Mouse (Mus musculus): ENCODE measurements around the gene Rangap1. TPM values are rescaled to one million over a fixed set of nuclear protein-coding genes. Genes with fewer than 3 reads are reported as not detected.
"Not testable (repeated sequence)": the region's sequence is repeated elsewhere in the genome, so short reads cannot be mapped to it uniquely, and the experiment has no call there.

The Rangap1 gene
- polyA plus RNA-seq, 1 experiment from 2014 or later = 192 TPM

DNA sequence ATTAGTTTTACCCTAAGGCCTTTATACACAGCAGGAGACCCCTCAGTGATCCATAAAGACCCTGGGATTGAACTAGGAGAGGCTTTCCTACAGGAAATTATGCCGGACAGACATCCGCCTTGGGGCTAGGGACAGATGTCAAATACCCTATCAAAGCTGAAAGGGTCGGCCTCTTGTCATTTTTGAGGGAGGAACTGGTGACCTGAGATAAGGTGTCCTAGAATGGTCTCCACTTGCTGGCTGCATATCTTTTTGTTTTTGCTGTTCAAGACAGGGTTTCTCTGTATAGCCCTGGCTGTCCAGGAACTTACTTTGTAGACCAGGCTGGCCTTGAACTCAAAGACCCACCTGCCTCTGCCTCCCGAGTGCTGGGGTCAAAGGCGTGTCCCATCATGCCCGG lies 19.2 kb upstream of the Rangap1 start:
- WGBS = 90% methylated on average over 6 of the region's 6 CpGs
- Histone ChIP-seq H3K36me3 (peaks cover 44% of the 10 kb centered on the region), H3K9me3 (replicated peaks) (0 out of 2 replicates have a peak, but pooled peaks cover 2% of the 10 kb centered on the region), H3K27ac (replicated peaks) (no peak overlapping the region), H3K27me3 (ENCODE audit: low read depth, poor library complexity, severe bottlenecking) (no peaks in the 10 kb centered on the region), H3K4me1 (no peaks in the 10 kb centered on the region), H3K4me3 (no peak overlapping the region)
- DNase-seq (ENCODE audit: low spot score) = no peak

DNA sequence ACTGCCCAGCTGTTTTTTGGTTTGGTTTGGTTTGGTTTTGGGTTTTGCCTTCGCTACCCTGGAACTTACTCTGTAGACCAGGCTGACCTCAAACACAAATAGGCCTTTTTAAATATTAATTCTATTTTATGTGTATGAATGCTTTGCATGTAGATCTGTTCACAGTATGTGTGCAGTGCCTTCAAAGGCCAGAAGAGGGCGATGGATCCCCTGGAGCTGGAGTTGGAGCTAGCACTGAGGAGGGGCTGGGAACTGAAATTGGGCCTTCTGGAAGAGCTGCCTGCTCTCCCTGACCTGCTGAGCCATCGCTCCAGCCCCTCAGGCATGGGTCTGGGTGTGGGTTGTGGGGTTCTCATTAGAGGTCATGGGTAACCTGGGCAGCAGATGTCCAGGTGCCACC lies 16.6 kb upstream of the Rangap1 start:
- Histone ChIP-seq H3K36me3 (peaks cover 24% of the 10 kb centered on the region), H3K9me3 (replicated peaks) (0 out of 2 replicates have a peak, but pooled peaks cover 2% of the 10 kb centered on the region), H3K27ac (replicated peaks) (no peak overlapping the region), H3K4me3 (no peak overlapping the region), H3K27me3 (ENCODE audit: low read depth, poor library complexity, severe bottlenecking) (no peaks in the 10 kb centered on the region), H3K4me1 (no peaks in the 10 kb centered on the region)
- WGBS = 89% methylated on average over 3 of the region's 3 CpGs
- DNase-seq (ENCODE audit: low spot score) = no peak

DNA sequence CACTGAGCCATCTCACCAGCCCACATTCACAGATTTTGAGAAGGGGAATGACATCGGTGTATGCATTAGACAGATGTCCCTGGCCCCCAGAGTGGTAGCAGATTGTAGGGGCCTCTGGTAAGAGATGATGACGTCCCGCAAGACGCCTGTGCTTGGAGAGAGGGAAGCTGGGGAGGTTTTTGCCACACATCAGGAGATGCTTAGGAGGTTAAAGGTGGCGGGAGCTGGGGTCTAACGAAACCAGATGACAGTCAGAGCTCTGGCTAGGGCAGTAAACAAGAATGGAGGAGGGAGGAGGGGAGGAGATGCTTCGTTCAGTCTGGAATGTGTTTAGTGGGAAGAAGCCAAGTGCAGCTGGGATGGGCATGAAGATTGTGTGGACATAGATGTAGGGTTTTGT lies 16.1 kb upstream of the Rangap1 start:
- Histone ChIP-seq H3K27me3 (ENCODE audit: low read depth, poor library complexity, severe bottlenecking) (no peaks in the 10 kb centered on the region), H3K27ac (replicated peaks) (no peak overlapping the region), H3K36me3 (peaks cover 24% of the 10 kb centered on the region), H3K4me3 (no peak overlapping the region), H3K4me1 (no peaks in the 10 kb centered on the region), H3K9me3 (replicated peaks) (0 out of 2 replicates have a peak, but pooled peaks cover 2% of the 10 kb centered on the region)
- no peak for DNase-seq (ENCODE audit: low spot score)
- WGBS = 84% methylated on average over 7 of the region's 7 CpGs

DNA sequence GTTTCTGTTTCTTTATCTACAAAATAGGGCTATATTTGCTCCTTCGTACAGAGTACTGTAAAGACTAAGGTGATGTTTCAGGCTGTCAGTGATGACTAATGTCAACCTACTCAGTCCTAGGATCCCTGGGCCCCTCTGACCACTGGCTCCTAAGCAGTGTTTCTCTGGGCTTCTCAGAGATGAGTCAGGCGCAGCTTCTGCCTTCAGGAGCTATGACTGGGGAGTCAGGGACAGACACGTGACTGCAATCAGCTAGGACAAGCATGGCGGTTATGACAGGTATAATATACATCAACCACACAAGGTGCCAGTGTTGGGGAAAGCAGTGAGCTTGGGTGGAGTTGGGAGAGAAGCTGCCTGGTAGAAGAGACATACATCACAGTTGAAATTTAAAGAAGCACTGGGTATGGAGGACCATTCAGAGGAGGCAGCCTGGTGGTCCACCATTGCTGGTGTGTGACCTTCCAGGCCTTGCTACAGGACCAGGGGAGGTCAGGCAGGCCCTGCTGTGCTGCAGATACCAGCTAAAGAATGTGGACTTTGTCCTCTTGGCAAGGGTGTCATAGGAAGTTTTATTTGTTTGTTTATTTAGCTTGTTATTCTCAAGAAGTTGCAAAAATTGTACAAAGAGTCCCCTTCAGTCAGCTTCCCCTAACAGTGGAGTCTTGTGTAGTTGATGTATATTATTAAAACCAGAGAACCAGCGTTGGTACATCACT lies 15.2 kb upstream of the Rangap1 start:
- H3K27me3 ChIP-seq (ENCODE audit: low read depth, poor library complexity, severe bottlenecking) = no peaks in the 10 kb centered on the region
- H3K9me3 ChIP-seq (replicated peaks) = 0 out of 2 replicates have a peak, but pooled peaks cover 2% of the 10 kb centered on the region
- H3K4me1 ChIP-seq = no peaks in the 10 kb centered on the region
- DNase-seq (ENCODE audit: low spot score) = no peak
- H3K36me3 ChIP-seq = peaks cover 30% of the 10 kb centered on the region
- no peak overlapping the region for H3K27ac ChIP-seq (replicated peaks)
- 93% methylated on average over 5 of the region's 5 CpGs for WGBS
- no peak overlapping the region for H3K4me3 ChIP-seq

DNA sequence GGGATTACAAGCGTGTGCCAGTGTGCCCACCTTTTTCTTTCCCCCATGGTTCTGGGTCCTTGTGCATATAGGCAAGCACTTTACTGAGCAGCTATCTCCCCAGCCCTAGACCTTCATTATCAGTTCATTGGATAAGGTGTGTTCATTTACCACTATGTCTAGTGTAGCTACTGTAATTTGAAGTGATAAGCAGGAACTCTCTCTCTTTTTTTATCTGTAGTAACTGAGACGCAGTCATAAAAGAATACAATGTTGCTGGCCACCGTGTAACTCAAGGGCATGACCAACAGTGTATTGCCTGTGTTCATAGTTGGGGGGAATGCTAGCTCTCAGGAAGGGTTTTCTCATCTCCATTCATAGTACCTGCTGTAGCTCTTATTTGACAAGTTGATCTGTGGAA lies 14.2 kb upstream of the Rangap1 start:
- no peak overlapping the region for H3K27ac ChIP-seq (replicated peaks)
- 0 out of 2 replicates have a peak, but pooled peaks cover 2% of the 10 kb centered on the region for H3K9me3 ChIP-seq (replicated peaks)
- no peaks in the 10 kb centered on the region for H3K4me1 ChIP-seq
- no peak overlapping the region for H3K4me3 ChIP-seq
- 96% methylated on average over 3 of the region's 3 CpGs for WGBS
- peaks cover 40% of the 10 kb centered on the region for H3K36me3 ChIP-seq
- no peaks in the 10 kb centered on the region for H3K27me3 ChIP-seq (ENCODE audit: low read depth, poor library complexity, severe bottlenecking)
- DNase-seq (ENCODE audit: low spot score) = no peak

DNA sequence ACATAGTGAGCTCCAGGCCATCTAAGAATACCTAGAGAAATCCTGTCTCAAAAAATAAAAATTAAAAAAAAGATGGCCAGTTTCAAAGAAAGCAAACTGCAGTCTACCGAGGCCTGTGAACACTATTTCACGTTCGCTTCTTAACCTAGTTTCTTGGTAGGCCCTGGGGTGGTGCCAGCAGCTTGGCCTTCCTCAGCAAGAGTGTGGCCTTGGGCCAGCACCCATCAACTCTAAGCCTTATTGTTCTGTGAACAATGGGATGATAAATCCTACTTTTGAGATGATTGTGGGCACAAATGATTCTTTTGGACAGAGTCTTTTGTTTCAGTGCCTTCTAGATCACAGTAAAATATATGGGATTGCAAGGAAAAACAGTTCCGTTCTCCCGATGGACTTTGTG lies 13.4 kb upstream of the Rangap1 start:
- H3K36me3 ChIP-seq = peaks cover 48% of the 10 kb centered on the region
- no peak overlapping the region for H3K27ac ChIP-seq (replicated peaks)
- H3K27me3 ChIP-seq (ENCODE audit: low read depth, poor library complexity, severe bottlenecking) = no peaks in the 10 kb centered on the region
- no peaks in the 10 kb centered on the region for H3K4me1 ChIP-seq
- no peak for DNase-seq (ENCODE audit: low spot score)
- 0 out of 2 replicates have a peak, but pooled peaks cover 2% of the 10 kb centered on the region for H3K9me3 ChIP-seq (replicated peaks)
- no peak overlapping the region for H3K4me3 ChIP-seq
- WGBS = 96% methylated on average over 5 of the region's 5 CpGs

DNA sequence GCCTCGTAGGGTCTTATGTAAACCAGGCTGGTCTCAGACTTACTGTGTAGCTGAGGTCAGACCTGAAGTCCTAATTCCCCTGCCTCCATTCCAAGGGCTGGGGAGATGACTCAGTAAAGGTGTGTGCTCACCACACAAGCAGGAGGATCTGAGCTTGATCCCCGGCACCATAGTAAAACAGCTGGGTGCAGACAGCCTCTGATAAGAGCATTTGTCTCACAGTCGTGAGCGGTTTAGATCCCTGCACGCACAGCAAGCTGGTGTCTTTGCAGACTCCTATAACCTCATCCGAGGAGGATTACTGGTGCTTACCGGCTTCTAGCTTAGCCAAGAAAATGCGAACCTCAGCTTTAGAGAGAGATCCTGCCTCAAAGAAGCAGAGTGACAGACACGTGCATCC lies 8.3 kb upstream of the Rangap1 start:
- 93% methylated on average over 9 of the region's 9 CpGs for WGBS
- no peaks in the 10 kb centered on the region for H3K9me3 ChIP-seq (replicated peaks)
- peaks cover 45% of the 10 kb centered on the region for H3K36me3 ChIP-seq
- DNase-seq (ENCODE audit: low spot score) = no peak
- no peak overlapping the region for H3K27ac ChIP-seq (replicated peaks)
- H3K4me1 ChIP-seq = peaks cover 14% of the 10 kb centered on the region; the same call in 1 of the 2 replicates
- H3K27me3 ChIP-seq (ENCODE audit: low read depth, poor library complexity, severe bottlenecking) = no peaks in the 10 kb centered on the region
- no peak overlapping the region for H3K4me3 ChIP-seq

DNA sequence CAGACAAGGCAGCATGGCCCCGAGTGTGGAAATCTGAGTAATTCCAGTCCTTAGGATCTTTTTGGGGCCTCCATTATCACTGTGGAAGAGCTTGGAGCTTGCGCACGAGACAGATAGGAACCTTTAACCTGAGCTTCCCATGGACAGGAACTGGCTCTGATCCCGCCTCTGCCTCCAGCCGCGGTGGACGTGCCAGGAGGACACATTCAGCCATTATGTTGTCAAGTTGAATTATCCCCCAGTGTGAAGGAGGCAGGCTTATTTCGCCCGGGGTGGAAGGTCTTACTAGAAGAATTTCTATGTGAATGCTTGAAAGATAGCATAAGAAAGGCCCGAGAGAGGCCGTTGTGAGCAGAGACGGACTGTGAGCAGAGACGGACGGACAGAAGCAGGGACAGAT lies 4.4 kb upstream of the Rangap1 start:
- H3K9me3 ChIP-seq (replicated peaks) = no peaks in the 10 kb centered on the region
- DNase-seq (ENCODE audit: low spot score) = no peak
- 73% methylated on average over 14 of the region's 14 CpGs for WGBS
- H3K36me3 ChIP-seq = peaks cover 35% of the 10 kb centered on the region
- no peaks in the 10 kb centered on the region for H3K27me3 ChIP-seq (ENCODE audit: low read depth, poor library complexity, severe bottlenecking)
- H3K4me3 ChIP-seq = no peak overlapping the region
- no peak overlapping the region for H3K27ac ChIP-seq (replicated peaks)
- H3K4me1 ChIP-seq = peaks cover 25% of the 10 kb centered on the region

DNA sequence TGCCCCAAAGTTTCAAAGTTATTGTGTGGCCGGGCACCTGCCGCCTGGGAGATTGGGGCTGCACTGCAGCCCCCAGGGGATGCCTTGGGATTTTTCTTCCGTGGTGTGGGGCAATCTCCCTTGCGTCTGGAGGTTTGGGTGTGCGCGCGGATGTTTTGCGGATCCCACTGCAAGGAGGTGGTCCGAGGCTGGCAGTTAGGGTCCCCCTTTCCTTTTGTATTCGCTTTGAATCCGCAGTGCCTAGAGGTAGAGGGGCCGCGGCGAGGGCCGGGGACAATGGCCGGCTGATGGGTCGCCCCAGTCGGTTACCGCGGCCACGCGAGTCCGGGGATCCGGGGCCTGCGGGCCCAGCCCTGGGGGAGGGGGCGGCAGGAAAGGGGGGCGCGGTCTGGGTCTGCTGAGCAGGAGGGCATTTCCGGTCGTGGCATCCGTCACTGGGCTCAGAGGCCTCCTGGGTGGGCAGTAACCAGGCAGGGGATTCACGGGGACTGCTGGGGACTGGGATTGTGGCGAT lies 328 bp upstream of the Rangap1 start:
- H3K27me3 ChIP-seq (ENCODE audit: low read depth, poor library complexity, severe bottlenecking) = no peaks in the 10 kb centered on the region
- 1% methylated on average over 33 of the region's 33 CpGs for WGBS

DNA sequence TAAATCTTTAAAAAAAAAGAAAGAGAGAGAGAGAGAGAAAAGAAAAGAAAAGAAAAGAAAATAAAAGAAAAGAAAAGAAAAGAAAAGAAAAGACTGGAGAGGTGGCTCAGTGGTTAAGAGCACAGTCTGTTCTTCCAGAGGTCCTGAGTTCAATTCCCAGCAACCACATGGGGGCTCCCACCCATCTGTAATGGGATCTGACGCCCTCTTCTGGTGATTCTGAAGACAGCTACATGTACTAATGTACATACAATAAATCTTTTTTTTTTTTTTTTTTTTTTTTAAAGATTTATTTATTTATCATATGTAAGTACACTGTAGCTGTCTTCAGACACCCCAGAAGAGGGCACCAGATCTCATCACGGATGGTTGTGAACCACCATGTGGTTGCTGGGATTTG lies 3.0 kb downstream of the Rangap1 start:
- not testable (repeated sequence) for H3K27ac ChIP-seq (replicated peaks); H3K36me3 ChIP-seq; H3K4me3 ChIP-seq; DNase-seq (ENCODE audit: low spot score); H3K27me3 ChIP-seq (ENCODE audit: low read depth, poor library complexity, severe bottlenecking); H3K9me3 ChIP-seq (replicated peaks)
- H3K4me1 ChIP-seq = peaks cover 18% of the 10 kb centered on the region
- WGBS = 37% methylated on average over 2 of the region's 2 CpGs

More for the DNA sequence above, 328 bp upstream of the Rangap1 start:
- DNase-seq (ENCODE audit: low spot score) = peak; percentile 81
- H3K27ac ChIP-seq (replicated peaks) = peak overlapping the region; percentile 99
- peaks cover 32% of the 10 kb centered on the region for H3K4me1 ChIP-seq
- H3K4me3 ChIP-seq = peak overlapping the region; percentile 81
- peaks cover 10% of the 10 kb centered on the region; the same call in 1 of the 2 replicates for H3K36me3 ChIP-seq
- H3K9me3 ChIP-seq (replicated peaks) = no peaks in the 10 kb centered on the region

DNA sequence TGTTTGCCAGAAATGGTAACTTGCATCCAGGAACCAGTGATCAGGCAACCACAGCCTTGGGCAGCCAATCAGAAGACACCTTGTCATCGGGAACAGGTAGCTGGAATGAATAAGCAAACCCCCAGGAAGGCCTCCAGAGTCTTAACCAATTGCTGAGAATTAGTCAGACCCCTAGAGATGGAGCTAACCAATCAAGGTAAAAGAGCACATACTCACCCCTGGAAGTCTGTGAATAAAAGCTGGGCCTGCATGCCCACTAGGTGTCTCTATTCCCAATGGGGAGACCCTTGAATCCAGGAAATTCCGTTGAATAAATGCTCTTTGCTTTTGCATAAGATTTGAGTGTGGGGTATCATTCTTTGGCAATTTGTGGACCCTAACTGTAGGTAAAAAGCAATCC lies 5.4 kb downstream of the Rangap1 start:
- Histone ChIP-seq H3K27me3 (ENCODE audit: low read depth, poor library complexity, severe bottlenecking) (no peaks in the 10 kb centered on the region), H3K9me3 (replicated peaks) (no peaks in the 10 kb centered on the region), H3K4me1 (peaks cover 7% of the 10 kb centered on the region), H3K27ac (replicated peaks) (no peak overlapping the region), H3K36me3 (no peaks in the 10 kb centered on the region), H3K4me3 (no peak overlapping the region)
- no peak for DNase-seq (ENCODE audit: low spot score)
- WGBS = 18% methylated on average over 2 of the region's 2 CpGs

DNA sequence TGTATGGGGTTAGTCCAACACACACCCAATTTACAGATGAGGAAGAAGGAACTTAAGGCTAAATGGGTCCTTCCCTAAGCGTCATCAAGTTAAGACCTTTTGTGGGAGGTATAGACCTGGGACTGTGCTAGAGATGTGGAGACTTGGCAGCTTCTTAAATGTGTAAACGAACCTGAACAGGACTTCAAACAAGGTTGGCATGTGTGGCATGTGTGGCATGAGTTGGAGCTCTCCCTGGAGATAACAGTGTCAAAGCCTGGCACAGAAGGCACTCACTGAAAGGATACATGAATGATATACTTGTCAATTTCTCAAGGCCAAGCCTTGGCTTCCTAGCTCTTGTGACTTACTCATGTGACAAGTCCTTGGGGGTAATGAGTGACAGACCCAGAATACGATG lies 6.0 kb downstream of the Rangap1 start:
- no peaks in the 10 kb centered on the region for H3K27me3 ChIP-seq (ENCODE audit: low read depth, poor library complexity, severe bottlenecking)
- no peak overlapping the region for H3K4me3 ChIP-seq
- peaks cover 3% of the 10 kb centered on the region for H3K4me1 ChIP-seq
- H3K36me3 ChIP-seq = no peaks in the 10 kb centered on the region
- no peak for DNase-seq (ENCODE audit: low spot score)
- no peak overlapping the region for H3K27ac ChIP-seq (replicated peaks)
- no peaks in the 10 kb centered on the region for H3K9me3 ChIP-seq (replicated peaks)
- WGBS = 80% methylated on average over 3 of the region's 3 CpGs

DNA sequence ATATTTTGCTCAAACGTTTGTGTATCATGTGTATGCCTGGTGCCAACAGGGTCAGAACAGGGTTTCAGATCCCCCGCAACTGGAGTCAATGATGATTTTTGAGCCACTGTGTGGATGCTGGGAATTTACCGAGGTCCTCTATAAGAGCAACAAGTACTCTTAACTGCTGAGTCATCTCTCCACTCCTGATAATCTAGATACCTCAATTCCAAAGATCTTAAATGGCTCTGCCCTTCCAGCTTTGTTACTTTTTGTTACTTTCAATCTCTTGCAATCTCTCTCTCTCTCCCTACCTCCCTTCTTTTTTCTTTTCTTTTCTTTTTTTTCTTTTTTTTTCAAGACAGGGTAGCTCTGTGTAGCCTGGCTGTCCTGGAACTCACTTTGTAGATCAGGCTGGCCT lies 10.3 kb downstream of the Rangap1 start:
- Histone ChIP-seq H3K9me3 (replicated peaks) (no peaks in the 10 kb centered on the region), H3K27me3 (ENCODE audit: low read depth, poor library complexity, severe bottlenecking) (no peaks in the 10 kb centered on the region), H3K27ac (replicated peaks) (no peak overlapping the region), H3K36me3 (no peaks in the 10 kb centered on the region), H3K4me3 (no peak overlapping the region), H3K4me1 (no peaks in the 10 kb centered on the region)
- WGBS = 70% methylated on average over 3 of the region's 3 CpGs
- no peak for DNase-seq (ENCODE audit: low spot score)

Data from midbrain, embryonic 10.5 days (tissue).